In the genomic region with DNA sequence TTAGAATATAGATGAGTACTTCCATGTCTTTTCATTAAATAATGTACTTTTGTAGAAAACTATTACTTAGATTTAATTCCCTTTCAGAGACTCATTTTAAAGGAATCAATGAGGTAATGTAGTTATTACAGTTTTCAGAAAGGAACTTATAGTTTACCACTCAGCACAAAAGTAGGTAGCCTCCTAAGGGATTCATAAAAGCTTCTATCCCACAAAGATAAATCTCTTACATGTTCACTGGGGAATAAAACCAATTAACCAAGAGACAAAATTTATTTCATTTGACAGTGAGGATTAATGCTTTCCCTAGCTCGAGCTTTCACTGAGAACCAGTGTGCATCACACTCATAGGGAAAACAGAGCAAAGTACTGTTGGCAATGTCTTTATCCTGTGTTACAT, we compare ENCODE assay signal across 14 mouse cellular contexts.
"Had no signal": no experiment of that assay in that cellular context is flagged by ENCODE, and none has a peak within 500 bp of the region (broad histone marks: within the 10 kb centered on the region; RNA-seq: fewer than 3 reads in every experiment).

No protein-coding gene starts in this region.

- DNase-seq: kidney, adult 18-20 months; kidney, postnatal 10 days; kidney, postnatal 4 days; left cerebral cortex, postnatal 4 days; lung, adult 18-20 months; lung, postnatal 36 days; right cerebral cortex, postnatal 14 days; thymus, postnatal 36 days had no signal

- H3K27ac ChIP-seq: intestine, embryonic 15.5 days; limb, embryonic 13.5 days; liver, embryonic 14.5 days; midbrain, embryonic 10.5 days; neural tube, embryonic 12.5 days had no signal

- H3K9ac ChIP-seq: intestine, embryonic 15.5 days; limb, embryonic 13.5 days; liver, embryonic 14.5 days; neural tube, embryonic 12.5 days had no signal

- H3K4me3 ChIP-seq: intestine, embryonic 15.5 days; limb, embryonic 13.5 days; midbrain, embryonic 10.5 days; myocyte; neural tube, embryonic 12.5 days had no signal

- H3K4me2 ChIP-seq: intestine, embryonic 15.5 days; limb, embryonic 13.5 days; neural tube, embryonic 12.5 days had no signal

- H3K27me3 ChIP-seq: intestine, embryonic 15.5 days; limb, embryonic 13.5 days; neural tube, embryonic 12.5 days had no signal

- ATAC-seq: intestine, embryonic 15.5 days had no signal

- H3K9me3 ChIP-seq: intestine, embryonic 15.5 days; limb, embryonic 13.5 days; midbrain, embryonic 10.5 days; neural tube, embryonic 12.5 days had no signal

- H3K4me1 ChIP-seq: intestine, embryonic 15.5 days; limb, embryonic 13.5 days; midbrain, embryonic 10.5 days; neural tube, embryonic 12.5 days had no signal

- H3K36me3 ChIP-seq: intestine, embryonic 15.5 days; limb, embryonic 13.5 days; midbrain, embryonic 10.5 days; neural tube, embryonic 12.5 days had no signal
